Mouse (Mus musculus) megakaryocyte, adult 5-6 weeks (primary cell): ENCODE results near the gene Gm1673. TPM values are rescaled to one million over a fixed set of nuclear protein-coding genes. Genes with fewer than 3 reads are reported as not detected.

ENCODE experiments used
- ATAC-seq: 2 replicates; pipeline ENCODE4 v1.8.0; 2016; ENCODE audit warnings: mild to moderate bottlenecking, inconsistent platforms; ENCODE audit not compliant: poor library complexity, severe bottlenecking
- total RNA-seq, 2 experiments: library from RNA; stranded (forward) in 1 of 2; stranded (reverse) in 1 of 2; fragments of 153-499, 151-499 nt in 1 of 2; fragments of 221-1000, 200-1000 nt in 1 of 2; gene quantifications; 2 replicates each; pipeline versions ENCODE4 v1.2.3 to v1.2.4; 2015 to 2017

Gm1673 gene
- total RNA-seq, 2 experiments from 2014 or later = 1.5 to 2.0 TPM

DNA sequence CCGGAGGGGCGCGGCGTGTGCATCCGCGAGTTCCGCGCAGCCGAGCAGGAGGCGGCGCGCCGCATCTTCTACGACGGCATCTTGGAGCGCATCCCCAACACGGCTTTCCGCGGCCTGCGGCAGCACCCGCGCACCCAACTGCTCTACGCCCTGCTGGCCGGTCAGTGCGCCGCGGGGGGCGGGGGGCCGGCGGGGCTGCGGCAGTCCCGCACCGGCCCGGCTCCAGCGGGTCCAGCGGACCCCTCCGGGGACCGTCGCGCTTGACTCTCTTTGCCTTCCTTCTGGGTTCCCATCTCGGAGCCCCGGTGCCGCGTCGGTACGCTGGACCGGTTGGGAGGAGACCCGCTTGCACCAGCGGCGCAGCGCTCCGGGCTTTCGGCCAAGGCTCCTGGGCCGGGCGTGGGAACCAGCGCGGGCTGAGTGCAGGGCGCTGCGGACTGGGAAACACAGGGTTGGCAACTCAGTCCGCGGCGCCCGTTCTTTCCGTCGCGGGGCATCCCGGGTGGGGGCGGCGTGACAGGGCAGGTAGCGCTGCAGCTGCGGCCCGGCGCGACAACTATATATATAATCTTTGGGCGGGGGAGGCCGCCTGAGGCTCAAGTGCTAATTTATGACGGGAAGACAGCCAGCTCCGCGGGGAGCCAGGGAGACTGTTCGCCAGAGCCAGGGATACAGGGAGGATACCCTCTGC is 14.0 kb downstream of the Gm1673 start:
- no peak for ATAC-seq

DNA sequence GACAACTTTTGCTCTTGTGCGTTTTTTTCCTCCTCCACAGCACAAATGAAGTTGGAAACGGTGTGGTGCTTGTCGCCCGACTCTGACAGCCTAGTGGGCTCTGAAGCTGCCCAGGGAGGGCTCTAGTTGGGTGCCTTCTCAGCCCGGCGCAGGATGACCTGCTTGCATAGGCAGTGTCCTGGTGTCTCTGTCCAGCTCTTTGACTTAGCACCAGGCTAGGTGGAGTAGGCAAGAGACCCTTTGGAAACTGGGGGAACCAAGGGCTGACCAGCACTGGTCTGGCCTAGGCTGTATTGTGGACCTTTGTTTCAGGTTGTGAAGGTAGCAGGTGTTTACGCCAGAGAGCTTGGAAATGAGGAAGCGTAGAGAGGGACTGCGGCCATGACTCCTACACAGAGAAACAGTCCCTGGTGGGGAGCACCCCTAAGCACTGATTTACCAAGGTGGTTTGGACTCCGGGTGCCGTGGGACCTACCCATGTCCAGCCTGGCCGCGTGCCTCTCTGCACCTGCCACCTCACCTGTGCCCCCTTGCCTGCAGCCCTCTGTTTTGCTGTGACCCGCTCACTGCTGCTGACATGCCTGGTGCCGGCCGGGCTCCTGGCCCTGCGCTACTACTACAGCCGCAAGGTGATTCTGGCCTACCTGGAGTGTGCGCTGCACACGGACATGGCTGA is 14.7 kb downstream of the Gm1673 start:
- no peak for ATAC-seq

DNA sequence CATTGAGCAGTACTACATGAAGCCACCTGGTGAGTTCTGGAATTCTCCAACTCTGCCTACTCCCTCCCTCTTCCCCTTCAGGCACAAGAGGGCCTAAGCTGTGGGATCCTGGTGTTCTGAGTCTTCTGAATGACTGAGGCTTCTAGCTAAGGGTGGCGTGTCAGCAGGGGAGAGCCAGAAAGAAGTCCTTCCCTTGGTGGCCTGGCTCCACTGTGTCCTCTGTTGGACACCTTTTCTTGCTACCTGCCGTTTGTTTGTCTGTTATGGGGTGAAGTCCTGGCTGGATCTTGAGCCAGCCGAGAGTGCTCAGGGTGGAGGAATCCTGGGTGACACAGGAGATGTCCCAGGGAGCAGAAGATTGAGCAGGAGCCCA is 15.3 kb downstream of the Gm1673 start:
- ATAC-seq = no peak

DNA sequence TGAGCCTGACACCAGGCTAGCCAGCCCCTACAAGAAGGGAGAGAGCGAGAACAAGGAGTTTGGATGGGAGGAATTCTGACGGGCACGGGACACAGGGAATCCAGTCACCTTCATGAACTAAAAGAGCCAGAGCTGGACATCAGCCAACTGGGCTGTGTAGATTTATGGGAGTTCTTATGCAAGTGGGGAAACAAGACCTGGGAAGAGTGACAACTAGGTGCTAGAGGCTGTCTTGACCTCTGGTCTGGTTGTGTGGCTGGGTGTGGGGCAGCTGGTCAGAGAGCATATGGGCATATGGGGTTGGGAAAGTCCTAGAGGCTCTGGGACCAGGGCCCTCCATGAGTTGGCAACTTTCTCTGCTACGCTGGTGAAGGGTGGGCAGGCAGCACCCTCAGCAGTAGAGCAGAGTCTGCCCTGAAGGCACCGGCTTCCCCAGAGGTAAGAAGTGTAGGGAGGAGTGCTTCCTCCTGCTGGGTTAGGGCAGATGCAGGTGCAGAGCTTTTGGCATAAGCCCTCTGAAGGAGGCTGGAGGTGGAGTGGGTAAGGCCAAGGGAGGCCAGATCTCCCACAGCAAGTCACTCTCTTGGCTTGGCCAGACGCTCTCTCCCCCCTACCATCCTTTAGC is 16.3 kb downstream of the Gm1673 start:
- ATAC-seq = no peak

DNA sequence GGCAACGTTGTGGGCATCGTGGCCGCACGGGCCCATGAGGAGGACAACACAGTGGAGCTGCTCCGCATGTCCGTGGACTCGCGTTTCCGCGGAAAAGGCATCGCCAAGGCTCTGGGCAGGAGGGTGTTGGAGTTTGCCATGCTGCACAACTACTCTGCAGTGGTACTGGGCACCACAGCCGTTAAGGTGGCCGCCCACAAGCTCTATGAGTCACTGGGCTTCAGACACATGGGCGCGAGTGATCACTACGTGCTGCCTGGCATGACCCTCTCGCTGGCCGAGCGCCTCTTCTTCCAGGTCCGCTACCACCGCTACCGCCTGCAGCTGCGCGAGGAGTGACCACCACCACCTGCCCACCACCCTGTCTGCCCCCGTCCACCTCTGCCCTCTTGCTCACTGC is 17.6 kb downstream of the Gm1673 start:
- ATAC-seq = no peak

DNA sequence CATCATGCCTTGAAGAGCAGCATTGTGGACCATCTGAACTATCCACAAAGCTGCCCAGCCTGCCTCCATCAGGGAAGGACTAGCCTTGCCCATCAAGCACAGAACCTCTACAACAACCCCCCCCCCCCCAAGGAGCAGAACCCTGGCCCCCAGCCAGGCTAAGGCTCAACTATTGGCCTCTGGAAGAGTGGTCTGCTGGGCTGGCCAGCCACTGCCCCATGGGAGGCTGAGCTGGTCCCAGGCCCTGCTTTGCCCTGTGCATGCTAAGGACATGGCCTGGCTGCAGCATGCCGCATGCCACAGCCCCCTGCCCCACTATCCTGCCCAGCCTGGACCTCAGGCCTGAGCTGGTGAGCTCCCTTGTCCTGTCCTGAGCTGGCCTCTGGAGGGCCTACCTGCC is 18.2 kb downstream of the Gm1673 start:
- no peak for ATAC-seq

DNA sequence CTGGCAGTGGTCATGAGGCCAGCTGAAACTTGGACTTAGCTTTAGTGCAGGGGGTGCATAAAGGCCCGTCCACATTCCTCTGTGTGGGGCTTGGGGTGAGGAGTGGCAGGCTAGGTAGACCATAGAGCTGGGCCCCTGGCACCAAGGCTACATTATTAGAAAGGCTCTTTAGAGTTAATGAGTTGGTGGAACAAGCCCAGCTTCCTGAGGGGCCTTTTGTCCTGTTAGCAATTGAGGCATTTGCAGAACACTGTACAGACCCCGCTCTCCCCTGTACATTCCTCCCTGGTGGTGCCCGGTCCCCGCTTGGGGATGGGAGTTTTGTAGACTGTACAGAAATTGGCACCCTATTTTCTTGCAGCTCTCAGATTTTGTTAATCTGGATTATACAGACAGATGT is 19.4 kb downstream of the Gm1673 start:
- ATAC-seq = no peak

DNA sequence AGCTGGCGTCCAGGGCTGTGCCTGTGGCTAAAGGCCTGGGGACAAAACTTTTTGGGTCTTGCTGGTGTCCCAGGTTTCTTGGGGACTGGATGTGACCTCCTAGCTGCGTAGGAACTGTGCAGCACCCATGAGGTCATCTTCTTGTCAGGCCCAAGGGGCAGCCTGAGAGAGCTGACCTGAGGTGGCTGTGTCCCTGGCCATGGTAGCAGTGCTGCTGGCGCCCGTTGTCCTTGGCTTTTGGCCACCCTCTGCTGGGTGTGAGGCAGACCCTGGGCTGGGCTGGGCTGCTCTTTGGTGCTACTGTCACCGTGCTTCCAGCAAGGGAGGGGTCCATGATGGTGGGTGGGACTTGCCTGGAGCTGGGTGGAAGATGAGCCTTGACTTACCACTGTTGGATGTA is 21.4 kb downstream of the Gm1673 start:
- ATAC-seq = no peak

DNA sequence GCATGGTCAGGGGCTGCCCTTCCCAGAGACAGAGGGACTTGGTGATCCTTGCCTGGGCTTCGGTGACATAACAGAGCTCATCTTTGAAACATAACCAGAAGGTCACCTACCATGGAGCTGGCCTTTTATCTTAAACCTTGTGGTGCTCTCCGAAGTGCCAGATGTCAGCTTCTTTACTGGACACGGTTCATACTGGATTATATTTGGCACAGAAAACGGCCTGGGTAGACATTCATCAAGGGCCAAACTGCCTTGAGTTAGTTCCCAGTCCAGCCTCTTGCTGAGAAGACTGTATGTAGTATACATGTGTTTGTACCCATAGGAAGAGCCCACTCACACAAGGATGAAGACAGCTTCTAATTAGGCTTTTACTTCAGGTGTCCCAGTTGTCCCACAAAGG is 23.6 kb downstream of the Gm1673 start:
- ATAC-seq = no peak

DNA sequence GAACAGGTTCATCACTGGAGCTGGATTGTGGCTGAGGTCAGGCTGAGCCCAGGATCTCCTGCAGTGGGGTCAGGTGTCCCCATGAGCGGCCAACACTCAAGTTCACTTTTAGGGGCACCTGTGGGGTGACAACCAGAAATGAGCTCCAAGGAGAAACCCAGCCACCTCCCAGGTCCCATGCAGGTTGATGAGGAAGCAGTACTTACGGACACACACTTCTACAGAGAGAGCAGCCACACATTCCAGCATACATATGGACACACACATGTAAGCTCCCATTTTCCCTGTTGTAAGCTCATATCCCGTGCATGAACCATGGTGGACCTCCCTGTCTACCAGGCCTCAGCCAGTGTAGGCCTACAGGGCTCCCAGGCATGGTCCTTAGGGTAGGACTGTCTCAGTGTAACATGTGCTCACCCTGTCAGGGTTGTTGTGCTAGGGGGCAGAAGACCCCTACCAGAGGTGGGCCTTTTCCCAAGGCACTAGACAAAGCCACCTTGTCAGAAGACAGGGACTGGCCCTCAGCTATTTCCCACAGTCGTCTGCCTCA is 24.2 kb downstream of the Gm1673 start:
- no peak for ATAC-seq

DNA sequence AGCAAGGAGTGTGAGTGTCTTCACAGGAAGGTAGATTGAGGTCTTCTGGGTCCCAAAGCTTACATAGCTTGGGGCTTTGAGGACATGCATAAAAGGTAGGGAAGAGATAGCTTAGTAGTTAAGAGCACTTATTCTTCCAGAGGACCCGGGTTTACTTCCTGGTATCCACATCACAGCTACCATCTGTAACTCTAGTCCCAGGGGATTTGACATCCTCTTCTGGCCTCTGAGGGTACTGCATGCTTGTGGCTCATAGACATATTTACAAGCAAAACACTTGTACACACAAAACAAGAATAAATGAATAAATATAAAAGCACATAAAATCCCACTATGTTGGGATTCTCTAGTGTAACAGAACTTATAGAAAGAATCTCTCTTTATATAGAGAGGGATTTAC is 31.4 kb downstream of the Gm1673 start:
- no peak for ATAC-seq

DNA sequence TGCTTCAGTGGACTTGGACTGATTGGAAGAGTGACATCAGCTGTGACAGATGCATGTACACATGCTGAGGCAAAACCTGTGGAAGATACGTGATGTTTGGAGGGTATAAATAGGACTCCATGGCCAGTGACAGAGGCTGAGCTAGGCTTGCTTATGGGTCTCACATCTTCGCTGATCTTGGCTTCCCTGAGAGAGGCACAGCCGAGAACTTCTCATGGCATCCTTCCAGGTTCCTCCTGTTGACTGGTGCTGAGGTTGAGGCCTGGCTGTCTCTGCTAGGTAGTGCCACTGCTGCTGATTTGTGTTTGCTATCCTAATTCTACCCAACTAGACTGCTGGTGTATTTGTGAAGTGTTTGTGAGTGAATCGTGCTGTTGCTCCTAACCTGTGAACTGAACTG is 35.7 kb downstream of the Gm1673 start:
- ATAC-seq = no peak

DNA sequence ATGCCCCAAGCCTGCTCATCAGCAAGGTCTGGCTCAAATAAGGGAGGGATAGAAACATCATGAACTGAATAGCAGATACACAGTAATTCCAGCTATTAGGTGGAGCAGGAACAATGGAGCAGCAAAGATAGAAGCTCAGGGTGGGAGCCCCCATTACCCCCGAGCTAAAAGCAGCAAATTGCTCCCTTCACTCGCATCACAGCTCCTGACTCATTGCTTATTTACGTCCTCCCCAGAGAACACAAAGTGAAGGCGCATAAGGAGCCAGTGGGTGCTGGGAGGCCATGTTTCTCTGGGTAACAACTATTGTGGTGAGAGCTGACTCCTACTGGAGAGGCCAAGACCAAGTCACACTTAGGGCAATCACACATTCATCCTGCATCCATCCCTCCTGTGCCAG is 46.9 kb downstream of the Gm1673 start:
- ATAC-seq = no peak

DNA sequence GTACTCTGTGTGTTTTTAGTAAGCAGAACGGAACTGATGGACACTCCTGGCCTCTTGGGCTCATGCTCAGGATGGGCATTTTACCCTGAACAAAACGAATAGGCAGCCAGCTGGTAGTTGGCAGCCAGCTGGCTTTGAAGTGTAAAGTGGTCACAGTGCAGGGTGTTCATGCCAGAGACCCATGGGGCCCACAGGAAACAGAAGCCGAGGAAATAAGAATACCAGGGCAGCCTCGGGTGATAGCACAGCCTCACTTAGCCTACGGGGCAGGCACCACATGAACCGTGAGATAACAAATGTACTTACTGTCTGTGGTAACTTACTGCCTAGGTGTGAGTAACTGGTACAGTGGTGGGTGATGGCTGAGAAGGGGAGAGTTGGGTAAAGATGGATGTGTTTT is 47.8 kb downstream of the Gm1673 start:
- ATAC-seq = no peak

DNA sequence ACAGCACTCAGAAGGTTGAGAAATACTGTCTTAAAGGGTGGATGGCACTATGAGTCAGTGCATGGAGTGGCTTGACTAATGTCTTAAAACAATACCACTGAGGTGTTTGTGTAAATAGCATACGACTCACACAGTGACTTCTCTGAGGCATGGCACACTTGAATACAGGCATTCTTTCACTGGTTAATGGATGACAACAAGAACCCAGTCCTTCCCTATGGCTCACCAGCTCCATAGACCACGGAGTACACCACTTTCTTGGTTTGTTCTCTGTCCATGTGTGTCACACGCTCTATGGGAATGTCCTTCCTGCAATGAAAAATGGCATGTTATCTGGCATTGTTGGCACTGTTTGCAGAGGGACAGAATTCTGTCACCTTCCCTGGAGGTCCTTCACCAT is 49.3 kb downstream of the Gm1673 start:
- no peak for ATAC-seq

Other genes with a start within 250 kb of the Gm1673 start
- gene Letm1, start 200.6 kb upstream of the Gm1673 start, total RNA-seq (2015) = 12.7 and 15.3 TPM in 2 replicates
- 17.0 and 19.8 TPM in 2 replicates for gene Letm1, start 200.6 kb upstream of the Gm1673 start, total RNA-seq (2017)
- 49.9 and 61.0 TPM in 2 replicates for gene Nsd2, start 162.7 kb upstream of the Gm1673 start, total RNA-seq (2015)
- 88.7 and 89.6 TPM in 2 replicates for gene Nsd2, start 162.7 kb upstream of the Gm1673 start, total RNA-seq (2017)
- 26.5 and 28.4 TPM in 2 replicates for gene Nelfa, start 47.0 kb upstream of the Gm1673 start, total RNA-seq (2015)
- gene Nelfa, start 47.0 kb upstream of the Gm1673 start, total RNA-seq (2017) = 25.6 and 30.7 TPM in 2 replicates
- gene Nat8l, start 12.6 kb downstream of the Gm1673 start, total RNA-seq (2015) = 4.9 and 6.3 TPM in 2 replicates
- 6.7 and 8.4 TPM in 2 replicates for gene Nat8l, start 12.6 kb downstream of the Gm1673 start, total RNA-seq (2017)
- 1.7 and 3.9 TPM in 2 replicates for gene Poln, start 186.0 kb downstream of the Gm1673 start, total RNA-seq (2015)
- gene Poln, start 186.0 kb downstream of the Gm1673 start, total RNA-seq (2017) = 1.2 and 2.7 TPM in 2 replicates
- 33.6 and 41.4 TPM in 2 replicates for gene Haus3, start 186.1 kb downstream of the Gm1673 start, total RNA-seq (2015)
- gene Haus3, start 186.1 kb downstream of the Gm1673 start, total RNA-seq (2017) = 44.8 and 53.7 TPM in 2 replicates
- 16.2 and 17.6 TPM in 2 replicates for gene Mxd4, start 204.3 kb downstream of the Gm1673 start, total RNA-seq (2015)
- 19.8 and 21.6 TPM in 2 replicates for gene Mxd4, start 204.3 kb downstream of the Gm1673 start, total RNA-seq (2017)